Mouse (Mus musculus): ENCODE measurements around the gene Gm9945. TPM values are rescaled to one million over a fixed set of nuclear protein-coding genes. Genes with fewer than 3 reads are reported as not detected.

Gene Gm9945
- polyA plus RNA-seq, 1 experiment, result not detected

DNA sequence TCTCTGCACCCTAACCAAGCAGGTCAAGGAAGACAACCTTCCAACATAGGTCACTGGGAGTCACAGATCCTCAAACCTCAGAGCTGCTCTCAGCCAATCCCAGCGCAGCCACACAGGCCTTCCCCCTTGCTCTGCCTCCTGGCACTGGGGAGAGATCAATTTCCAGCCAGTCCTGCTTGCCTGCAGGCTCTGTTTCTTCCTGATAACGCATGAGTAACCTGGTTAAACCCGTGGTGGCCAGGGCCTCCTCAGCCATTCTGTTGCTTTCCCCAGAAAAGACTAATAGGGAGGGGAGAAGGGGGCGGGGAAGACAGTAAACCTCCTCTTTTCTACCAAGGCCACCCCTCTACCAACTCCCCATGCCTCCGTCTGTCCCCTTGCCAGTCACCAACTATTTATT is 18.2 kb upstream of the Gm9945 start:
- no peak for DNase-seq (ENCODE audit: low read depth)

DNA sequence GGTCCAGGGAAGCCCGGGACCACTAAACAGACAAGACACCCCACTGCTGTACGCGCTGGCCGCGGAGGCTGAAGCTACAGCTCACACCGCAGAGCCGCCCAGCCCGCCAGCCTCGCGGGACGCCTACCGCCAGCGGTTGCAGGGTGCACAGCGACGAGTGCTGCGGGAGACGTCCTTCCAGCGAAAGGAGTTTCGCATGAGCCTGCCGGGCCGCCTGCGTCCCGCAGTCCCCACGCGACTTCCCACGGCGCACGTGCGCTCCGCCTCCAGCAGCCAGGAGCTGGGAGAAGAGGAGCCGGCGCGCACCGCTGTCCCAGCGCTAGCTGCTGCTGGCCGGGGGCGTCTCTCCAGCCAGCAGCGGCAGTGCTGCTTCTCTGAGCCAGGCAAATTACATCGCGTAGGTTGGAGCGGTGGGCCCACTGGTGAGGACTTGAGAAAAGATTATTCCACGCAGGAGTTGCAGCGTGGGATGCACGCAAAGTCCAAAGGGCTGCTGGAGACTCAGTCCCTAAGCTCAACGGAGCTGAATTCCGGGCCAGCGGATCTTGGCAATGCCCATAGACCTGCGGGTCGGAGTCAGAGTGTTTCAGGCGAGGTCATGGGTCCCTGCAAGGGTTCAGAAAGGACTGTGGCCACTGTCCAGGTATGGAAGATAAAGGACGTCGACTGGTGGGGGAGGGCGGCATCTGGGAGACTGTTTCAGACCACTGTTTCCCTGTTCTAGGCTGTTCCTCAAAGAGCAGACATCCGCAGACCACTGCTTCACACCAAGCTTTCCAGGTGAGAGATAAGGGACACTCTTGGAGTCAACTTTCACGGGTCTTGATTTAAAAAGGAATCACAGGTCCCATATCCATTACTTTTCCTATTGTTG is 16.2 kb upstream of the Gm9945 start:
- DNase-seq (ENCODE audit: low read depth), result no peak

GRCm38 (mm10) chr11:53466231-53466971 is 13.6 kb upstream of the Gm9945 start:
- DNase-seq (ENCODE audit: low read depth), result no peak

GRCm38 (mm10) chr11:53469294-53469967 is 10.5 kb upstream of the Gm9945 start:
- DNase-seq (ENCODE audit: low read depth), result no peak

DNA sequence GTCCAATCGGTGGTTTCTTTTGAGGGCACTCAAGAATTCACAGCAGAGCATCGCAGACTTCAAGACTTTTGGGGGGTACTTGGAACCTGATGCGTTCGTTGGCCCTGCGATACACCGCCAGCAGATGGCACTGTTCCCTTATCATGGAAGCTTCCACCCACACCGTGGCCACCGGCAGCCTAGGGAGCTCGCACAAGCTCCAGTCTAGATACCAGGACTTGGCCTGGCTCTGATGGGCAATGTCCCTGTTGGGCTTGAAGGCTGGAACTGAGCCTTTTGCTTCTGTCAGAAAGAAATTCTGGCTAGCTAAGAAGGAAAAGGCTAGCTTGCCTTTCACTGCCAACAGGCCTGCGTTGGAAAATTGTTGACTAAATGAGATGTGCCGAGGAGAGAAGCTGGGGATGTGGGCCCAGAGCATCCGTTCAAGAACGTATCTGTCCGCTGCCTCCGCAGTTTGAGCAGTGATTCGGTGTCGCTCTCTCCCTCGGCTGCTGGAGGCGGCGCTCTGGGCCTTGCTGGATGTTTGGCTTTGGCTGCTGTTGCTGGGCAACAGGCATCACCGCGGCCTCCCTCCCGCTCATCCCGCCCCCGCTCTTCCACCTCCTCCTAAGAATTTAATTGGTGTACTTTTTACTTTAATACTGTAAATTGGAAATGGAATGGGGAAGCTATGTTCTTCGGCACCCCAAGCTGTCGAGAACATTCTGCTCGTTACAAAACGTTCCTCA is 9.8 kb upstream of the Gm9945 start, which contains the start of gene Gm9837:
TSS of gene Gm9837 (minus strand) at position 512 of the 728 bp plus-strand sequence.
- no peak for DNase-seq (ENCODE audit: low read depth)

- DNase-seq (ENCODE audit: low read depth), result no peak
Observed at GRCm38 (mm10) chr11:53472709-53473108, 7.3 kb upstream of the Gm9945 start.

DNA sequence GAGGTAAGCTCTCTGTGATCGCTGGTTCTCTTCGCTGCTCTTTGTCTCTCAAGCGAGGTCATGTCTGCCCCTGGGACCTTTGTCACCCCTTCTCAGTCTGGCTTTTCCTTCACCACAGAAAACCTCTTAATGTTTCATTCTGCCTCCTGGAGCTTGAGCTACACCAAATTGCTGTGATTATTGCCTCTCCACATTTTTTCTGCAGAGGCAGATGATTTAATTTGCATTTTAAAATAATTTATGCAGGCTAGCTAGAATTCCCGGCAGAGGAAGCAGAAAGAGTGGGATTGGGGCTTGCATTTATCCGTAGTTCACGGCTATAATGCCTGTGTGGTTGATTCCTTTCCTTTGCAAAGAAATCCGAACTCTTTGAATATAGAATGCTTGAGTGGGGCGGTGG is 4.3 kb upstream of the Gm9945 start:
- DNase-seq (ENCODE audit: low read depth), result no peak

DNA sequence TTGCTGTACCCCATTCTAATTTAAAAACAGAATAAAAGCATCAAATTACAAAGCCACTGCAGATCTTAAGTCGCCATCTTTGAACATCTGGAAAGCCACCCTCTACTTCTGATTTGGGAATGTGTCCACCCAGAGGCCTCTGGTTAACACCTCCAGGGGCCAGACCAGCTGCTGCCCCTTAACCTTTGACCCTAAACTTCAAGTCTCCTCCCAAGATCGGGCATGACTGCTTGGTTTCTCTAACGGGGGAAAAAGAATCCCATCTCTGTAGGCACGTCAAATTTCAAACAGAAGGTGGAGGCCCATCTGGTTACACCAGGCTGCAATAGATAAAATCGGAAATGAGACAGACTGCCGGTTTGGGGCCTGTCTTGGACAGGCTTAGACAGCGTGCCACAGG is 2.1 kb upstream of the Gm9945 start:
- no peak for DNase-seq (ENCODE audit: low read depth)

DNA sequence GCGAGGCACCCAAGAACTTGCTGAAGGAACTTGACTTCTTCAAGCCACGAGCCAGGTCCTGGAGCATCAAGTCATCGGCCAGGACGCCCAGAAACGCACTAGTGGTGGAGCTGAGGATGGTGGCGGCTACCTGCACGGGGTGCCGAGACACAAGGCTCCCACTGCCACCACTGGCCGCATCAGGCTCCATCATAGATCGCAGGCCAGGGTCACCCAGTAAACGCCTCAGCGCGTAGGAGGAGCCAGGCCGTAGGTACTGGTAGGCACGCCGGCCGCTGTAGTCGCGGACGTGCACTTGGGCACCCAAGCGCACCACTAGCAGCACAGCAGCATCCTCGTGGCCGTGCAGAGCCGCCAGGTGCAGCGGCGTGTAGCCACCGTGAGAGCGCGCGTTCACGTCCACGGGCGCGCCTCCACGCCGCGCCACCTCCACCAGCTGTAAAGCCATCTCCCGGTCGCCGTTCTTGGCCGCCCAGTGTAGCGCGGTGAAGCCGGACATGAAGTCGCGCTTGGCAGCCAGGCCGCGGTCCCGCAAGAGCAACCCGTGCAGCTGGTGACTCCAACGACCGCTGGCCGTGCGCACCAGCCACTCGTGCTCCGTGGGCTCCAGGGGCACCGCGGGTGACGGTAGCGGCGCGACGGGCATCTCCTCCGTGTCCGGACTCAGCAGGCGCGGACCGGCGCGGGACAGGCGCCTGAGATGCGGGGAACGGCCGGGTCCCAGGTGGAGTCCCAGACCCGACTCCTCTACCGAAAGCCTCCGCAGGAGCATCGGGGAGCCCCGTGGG is 1.4 kb upstream of the Gm9945 start:
- DNase-seq (ENCODE audit: low read depth), result no peak

- no peak for DNase-seq (ENCODE audit: low read depth)
Observed at GRCm38 (mm10) chr11:53479171-53479782, 689 bp upstream of the Gm9945 start.

GRCm38 (mm10) chr11:53481088-53481730 is 1.2 kb downstream of the Gm9945 start:
- DNase-seq (ENCODE audit: low read depth), result no peak

- no peak for DNase-seq (ENCODE audit: low read depth)
Observed at GRCm38 (mm10) chr11:53483159-53483891, 3.4 kb downstream of the Gm9945 start.

GRCm38 (mm10) chr11:53485719-53486118 is 5.8 kb downstream of the Gm9945 start:
- no peak for DNase-seq (ENCODE audit: low read depth)

DNA sequence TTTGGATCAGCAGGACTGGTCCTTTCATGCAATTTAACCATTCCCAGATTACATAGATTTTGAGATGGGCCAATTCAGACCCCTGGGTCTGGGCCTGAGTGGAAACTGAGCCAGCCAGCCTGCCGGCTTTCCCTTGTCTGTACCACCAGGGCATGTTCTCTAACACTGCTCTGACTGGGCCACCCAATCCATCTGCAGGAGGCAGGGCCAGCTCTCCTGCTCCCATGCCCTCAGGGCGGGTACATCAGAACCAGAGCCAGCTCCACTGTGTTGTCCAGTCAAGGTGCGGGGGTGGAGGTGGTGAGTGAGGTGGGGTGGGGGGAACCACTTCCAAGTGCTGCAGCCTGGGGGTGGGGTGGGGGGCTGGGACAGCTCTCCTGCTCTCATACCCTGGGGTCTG is 6.4 kb downstream of the Gm9945 start:
- DNase-seq (ENCODE audit: low read depth), result no peak

DNA sequence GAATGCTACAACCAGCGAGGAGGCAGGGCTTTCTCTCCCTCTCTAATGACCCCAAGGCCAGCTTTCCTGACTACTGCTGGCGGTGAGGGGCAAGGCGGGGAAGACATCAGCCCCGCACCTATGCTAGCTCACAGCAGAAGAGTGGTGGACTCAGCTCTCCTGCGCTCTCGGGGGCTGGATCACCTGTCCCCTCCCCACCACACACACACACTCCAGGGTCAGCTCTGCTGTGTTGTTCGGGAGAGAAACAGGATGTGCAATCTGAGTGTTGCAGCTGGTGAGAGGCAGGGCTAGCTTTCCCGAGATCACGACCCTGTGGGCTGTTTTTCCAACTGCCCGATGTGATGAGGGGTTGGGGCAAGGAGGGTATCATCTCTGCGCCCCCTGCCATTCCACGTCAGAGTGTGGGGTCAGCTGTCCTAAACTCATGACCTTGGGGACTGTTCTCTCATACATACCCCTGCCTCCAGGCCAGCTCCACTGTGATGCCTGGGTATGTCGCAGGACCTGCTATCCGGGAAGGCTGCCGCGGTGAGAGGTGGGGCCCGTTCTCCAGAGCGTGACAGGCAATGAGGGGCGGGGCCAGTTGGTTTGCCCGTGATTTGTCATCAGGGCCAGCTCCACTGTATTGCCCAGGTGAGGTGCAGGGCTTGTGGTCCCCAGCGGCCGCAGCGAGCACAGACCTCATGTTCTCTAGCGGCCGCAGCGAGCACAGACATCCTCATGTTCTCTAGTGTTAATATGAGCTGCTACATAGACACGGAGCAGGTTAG is 7.0 kb downstream of the Gm9945 start:
- no peak for DNase-seq (ENCODE audit: low read depth)

DNA sequence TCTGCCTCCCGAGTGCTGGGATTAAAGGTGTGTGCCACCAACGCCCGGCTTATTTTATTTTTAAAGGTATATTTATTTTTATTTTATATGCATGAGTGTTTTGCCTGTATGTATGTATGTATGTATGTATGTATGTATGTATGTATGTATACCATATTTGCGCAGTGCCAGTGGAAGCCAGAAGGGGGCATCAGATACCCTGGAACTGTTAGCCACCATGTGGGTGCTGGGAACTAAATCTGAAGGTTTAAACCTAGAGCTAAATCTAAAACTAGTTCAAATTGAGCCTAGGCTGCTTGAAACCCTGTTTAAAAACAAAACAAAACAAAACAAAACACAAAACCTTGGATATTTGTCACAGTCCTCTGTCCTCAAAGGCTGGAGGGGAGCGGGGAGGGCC is 9.0 kb downstream of the Gm9945 start:
- no peak for DNase-seq (ENCODE audit: low read depth)

DNA sequence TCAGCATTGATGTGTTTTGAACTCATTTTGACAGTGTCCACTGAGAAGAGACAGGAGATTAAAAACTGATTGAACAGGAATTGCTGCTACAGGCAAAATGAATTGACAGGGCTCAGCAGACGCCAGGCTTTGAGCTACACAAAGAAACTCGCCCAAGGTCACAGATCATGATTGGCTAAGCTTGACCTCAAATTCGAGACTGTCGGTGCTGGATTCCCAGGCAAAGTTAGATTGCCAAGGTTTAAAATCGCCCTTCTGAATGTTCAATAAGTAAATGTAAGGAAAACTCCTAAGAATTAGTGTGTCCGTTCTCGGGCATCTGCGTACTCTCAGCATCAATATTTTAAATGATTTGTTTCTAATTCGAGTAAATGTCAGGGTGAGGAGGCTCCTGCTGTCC is 9.5 kb downstream of the Gm9945 start:
- no peak for DNase-seq (ENCODE audit: low read depth)

DNA sequence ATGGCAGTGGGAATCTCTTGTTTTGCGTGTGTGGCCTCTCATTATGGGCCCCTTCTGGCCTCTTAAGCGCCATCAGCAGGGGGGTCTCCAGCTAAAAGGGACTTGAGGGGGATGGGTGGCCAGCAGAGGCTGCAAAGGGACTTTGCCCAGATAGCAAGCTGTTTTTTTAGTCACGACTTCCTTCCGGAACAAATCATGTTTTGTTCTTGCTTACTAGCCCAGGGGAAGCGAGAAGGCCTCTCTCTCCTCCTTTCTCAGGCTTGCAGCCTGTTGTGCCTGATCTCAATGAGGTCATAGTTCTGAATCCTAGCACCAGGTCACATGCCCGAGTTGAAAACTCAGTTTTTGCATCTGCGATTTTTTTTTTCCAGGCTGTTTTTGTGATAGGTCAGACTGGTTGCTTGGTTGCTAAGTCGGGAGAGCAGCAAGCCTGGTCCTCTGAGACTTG is 12.0 kb downstream of the Gm9945 start:
- DNase-seq (ENCODE audit: low read depth), result no peak

Data from gonadal fat pad, adult 2 months (tissue).